Mouse (Mus musculus) heart, embryonic 10.5 days (tissue): ENCODE measurements around the gene Olfr56. TPM values are rescaled to one million over a fixed set of nuclear protein-coding genes. Genes with fewer than 3 reads are reported as not detected.
A peak's percentile ranks its signal among the peaks of the same experiment; 100 is the strongest.

ENCODE experiments used
- DNase-seq: peaks from one replicate; pipeline ENCODE4 v3.0.0-alpha.2; 2017; ENCODE audit warnings: low spot score
- H3K27ac ChIP-seq: fragments of 300-500 bp; sonication (generic); 2 replicates; pipeline ENCODE4 v1.5.1; 2016; ENCODE audit warnings: mild to moderate bottlenecking
- H3K27me3 ChIP-seq: fragments of 300-500 bp; sonication (generic); 2 replicates; pipeline ENCODE4 v1.6.1; 2016; ENCODE audit warnings: mild to moderate bottlenecking; ENCODE audit not compliant: poor library complexity, insufficient read depth, severe bottlenecking
- H3K36me3 ChIP-seq: fragments of 300-500 bp; sonication (generic); 2 replicates; pipeline ENCODE4 v1.6.1; 2016; ENCODE audit warnings: mild to moderate bottlenecking, moderate library complexity
- H3K4me1 ChIP-seq: fragments of 300-500 bp; sonication (generic); 2 replicates; pipeline ENCODE4 v1.6.1; 2016; ENCODE audit warnings: mild to moderate bottlenecking
- H3K4me3 ChIP-seq: fragments of 300-500 bp; sonication (generic); 2 replicates; pipeline ENCODE4 v1.5.1; 2016; ENCODE audit warnings: mild to moderate bottlenecking, moderate library complexity
- H3K9me3 ChIP-seq: fragments of 300-500 bp; sonication (generic); 2 replicates; pipeline ENCODE4 v1.6.1; 2016; ENCODE audit warnings: mild to moderate bottlenecking, moderate library complexity
- WGBS: fragments of 180-500 bp; shearing (Covaris S2); methylation state at CpG from one replicate; pipeline ENCODE4 v1.1.7; 2016; 5-methylcytosine and 5-hydroxymethylcytosine counted together
- polyA plus RNA-seq: library from polyadenylated mRNA; unstranded; fragments of >200 nt; fragmentation: Nextera tagmentation; extraction: Ambion mirVana; gene quantifications from 2 replicates; pipeline ENCODE4 v1.2.1, GENCODE M21; 2016

Gene Olfr56
- polyA plus RNA-seq, 1 experiment from 2014 or later: not detected

DNA sequence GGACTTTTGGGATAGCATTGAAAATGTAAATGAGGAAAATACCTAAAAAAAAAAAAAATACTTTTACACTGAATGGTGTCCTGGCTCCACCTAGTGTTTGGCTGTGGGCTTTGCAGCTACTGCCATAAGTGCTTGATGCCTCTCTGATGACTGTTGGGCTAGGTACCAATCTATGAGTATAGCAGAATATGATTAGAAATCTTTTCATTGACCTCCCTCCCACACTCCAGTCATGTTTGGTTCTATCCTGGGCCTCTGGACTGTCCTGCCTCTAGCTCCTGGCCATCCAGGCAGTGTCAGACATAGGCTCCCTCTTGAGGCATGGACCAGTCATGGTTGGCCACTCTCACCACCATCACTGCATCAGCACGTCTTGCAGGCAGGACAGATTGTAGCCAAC lies 130.1 kb downstream of the Olfr56 start:
- WGBS: 30% methylated on average over 1 of the region's 1 CpGs
- Histone ChIP-seq H3K9me3 (no peaks in the 10 kb centered on the region), H3K27ac (no peak overlapping the region), H3K4me3 (no peak overlapping the region), H3K36me3 (no peaks in the 10 kb centered on the region), H3K27me3 (no peaks in the 10 kb centered on the region), H3K4me1 (no peaks in the 10 kb centered on the region)
- DNase-seq: peak; percentile 71

DNA sequence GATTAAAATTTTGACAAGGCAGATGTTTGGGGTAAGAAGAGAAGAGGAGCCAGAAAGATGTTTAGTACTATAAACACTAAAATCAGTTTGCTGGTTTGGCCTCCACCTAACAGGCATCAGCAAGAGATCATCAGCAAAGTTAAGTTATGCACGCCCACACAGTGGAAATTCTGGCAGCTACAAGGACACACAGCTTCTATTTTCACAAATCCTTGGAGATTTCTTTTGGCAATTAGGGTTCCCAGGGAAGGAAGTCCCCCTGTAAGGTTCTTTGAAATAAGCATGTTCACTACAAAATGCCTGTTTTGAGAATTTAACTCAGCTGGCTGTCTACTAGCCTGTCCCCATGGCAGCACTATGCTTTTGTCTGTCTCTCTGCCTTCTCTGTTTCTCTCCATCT lies 132.3 kb downstream of the Olfr56 start:
- Histone ChIP-seq H3K9me3 (no peaks in the 10 kb centered on the region), H3K36me3 (no peaks in the 10 kb centered on the region), H3K27ac (no peak overlapping the region), H3K4me3 (no peak overlapping the region), H3K27me3 (no peaks in the 10 kb centered on the region), H3K4me1 (no peaks in the 10 kb centered on the region)
- 55% methylated on average over 1 of the region's 1 CpGs for WGBS
- peak; percentile 39 for DNase-seq

DNA sequence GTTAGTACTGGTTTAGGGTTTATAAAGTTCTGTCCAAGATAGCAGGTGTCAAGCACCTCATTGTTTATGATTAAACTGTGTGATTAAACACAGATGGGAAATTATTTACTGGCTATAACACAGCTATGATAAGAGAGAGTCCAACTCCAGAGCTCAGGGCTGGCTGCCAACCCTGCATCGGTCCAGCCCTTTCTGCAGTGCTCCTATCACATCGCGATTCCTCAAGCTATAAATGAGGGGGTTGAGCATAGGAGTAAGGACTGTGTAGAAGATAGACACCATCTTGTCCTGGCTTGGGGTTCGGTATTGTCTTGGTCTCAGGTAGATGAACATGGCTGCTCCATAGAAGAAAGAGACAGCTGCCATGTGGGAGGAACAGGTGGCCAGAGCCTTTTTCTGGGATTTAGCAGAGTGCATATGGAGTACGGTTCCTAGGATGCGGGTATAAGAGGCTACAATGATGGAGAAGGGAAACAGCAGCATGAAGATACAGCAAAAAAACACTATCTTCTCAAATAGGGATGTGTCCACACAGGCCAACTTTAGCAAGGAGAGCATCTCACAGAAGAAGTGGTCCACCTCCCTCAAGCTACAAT lies 134.0 kb downstream of the Olfr56 start:
- H3K36me3 ChIP-seq: no peaks in the 10 kb centered on the region
- H3K27me3 ChIP-seq: no peaks in the 10 kb centered on the region
- no peaks in the 10 kb centered on the region for H3K4me1 ChIP-seq
- DNase-seq: peak; percentile 51
- no peak overlapping the region for H3K4me3 ChIP-seq
- WGBS: 80% methylated on average over 6 of the region's 6 CpGs
- no peak overlapping the region for H3K27ac ChIP-seq
- no peaks in the 10 kb centered on the region for H3K9me3 ChIP-seq

DNA sequence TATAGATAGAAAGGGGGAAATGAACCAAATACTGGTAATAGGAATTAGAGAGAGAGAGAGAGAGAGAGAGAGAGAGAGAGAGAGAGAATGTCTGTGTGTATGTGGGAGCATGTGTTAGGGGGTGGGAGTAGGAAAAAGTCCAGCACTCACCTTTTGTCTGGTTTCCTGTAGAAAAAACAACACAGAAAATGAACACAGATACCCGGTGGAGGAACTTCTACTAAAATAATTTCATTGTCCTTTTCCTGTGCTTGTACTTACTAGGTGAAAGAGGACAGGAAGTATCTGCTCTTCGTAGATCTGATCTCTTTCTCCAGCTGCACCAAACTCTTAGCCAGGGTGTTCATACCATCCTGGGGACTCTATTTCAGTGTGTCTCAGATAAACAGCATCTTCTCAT lies 135.5 kb downstream of the Olfr56 start:
- no peaks in the 10 kb centered on the region for H3K9me3 ChIP-seq
- H3K4me3 ChIP-seq: no peak overlapping the region
- no peaks in the 10 kb centered on the region for H3K4me1 ChIP-seq
- H3K27me3 ChIP-seq: no peaks in the 10 kb centered on the region
- 60% methylated on average over 2 of the region's 2 CpGs for WGBS
- H3K27ac ChIP-seq: no peak overlapping the region
- peak; percentile 24 for DNase-seq
- H3K36me3 ChIP-seq: no peaks in the 10 kb centered on the region

GRCm38 (mm10) chr11:49114774-49115173 lies 136.1 kb downstream of the Olfr56 start, which contains the start of gene Olfr1396:
Gene Olfr1396, minus strand, starts transcription at chr11:49114874.
- H3K27me3 ChIP-seq: no peaks in the 10 kb centered on the region
- peak; percentile 19 for DNase-seq
- no peaks in the 10 kb centered on the region for H3K36me3 ChIP-seq
- H3K4me1 ChIP-seq: no peaks in the 10 kb centered on the region
- no peaks in the 10 kb centered on the region for H3K9me3 ChIP-seq
- no peak within 1 kb of the TSS for H3K4me3 ChIP-seq
- H3K27ac ChIP-seq: no peak within 1 kb of the TSS

DNA sequence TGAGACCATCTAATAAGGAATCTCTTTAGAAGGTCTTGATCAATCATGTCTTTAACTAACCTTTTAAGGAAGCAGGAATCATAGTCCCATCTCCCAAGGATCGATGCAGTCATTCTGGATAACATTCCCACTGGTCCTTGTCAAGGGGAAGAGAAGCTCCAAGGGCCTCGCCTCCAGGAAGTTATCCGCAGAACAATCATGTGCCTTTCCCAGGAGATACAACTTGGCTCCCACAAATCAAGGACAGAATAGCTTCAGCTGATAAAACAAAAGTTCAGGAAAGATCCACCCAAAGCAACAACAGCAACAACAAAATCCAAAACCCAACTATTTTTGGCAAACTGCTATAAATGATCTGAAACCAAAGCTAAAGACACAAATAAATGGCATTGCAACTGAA lies 140.9 kb downstream of the Olfr56 start:
- DNase-seq: no peak
- no peaks in the 10 kb centered on the region for H3K4me1 ChIP-seq
- no peaks in the 10 kb centered on the region for H3K9me3 ChIP-seq
- H3K27ac ChIP-seq: no peak overlapping the region
- no peaks in the 10 kb centered on the region for H3K36me3 ChIP-seq
- WGBS: 78% methylated on average over 3 of the region's 3 CpGs
- H3K4me3 ChIP-seq: no peak overlapping the region
- no peaks in the 10 kb centered on the region for H3K27me3 ChIP-seq

DNA sequence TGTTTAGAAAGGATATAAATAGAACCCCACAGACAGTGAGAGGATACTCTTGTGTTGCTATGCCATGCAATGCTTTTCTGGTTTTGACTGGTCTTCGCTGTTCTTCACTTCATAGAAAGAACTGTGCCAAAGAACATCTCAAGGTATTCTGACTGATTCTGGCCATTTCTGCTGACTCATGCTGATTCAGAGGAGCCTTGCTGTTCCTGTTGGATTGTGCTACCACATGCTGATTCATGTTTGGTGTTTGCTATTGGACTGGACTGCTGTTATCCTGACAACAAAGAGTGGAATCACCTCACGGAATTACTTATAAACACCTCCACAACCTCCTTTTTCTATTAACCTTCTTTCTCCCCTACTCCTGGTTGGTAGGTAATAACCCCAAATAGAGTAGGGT lies 145.5 kb downstream of the Olfr56 start:
- WGBS: 84% methylated on average over 2 of the region's 2 CpGs
- Histone ChIP-seq H3K27ac (no peak overlapping the region), H3K9me3 (no peaks in the 10 kb centered on the region), H3K4me1 (no peaks in the 10 kb centered on the region), H3K27me3 (no peaks in the 10 kb centered on the region), H3K4me3 (no peak overlapping the region), H3K36me3 (no peaks in the 10 kb centered on the region)
- DNase-seq: no peak

GRCm38 (mm10) chr11:49141974-49142373 lies 163.3 kb downstream of the Olfr56 start, which contains the start of gene Olfr1395:
Gene Olfr1395, plus strand, starts transcription at chr11:49142274.
- Histone ChIP-seq H3K36me3 (no peaks in the 10 kb centered on the region), H3K27ac (no peak within 1 kb of the TSS), H3K9me3 (no peaks in the 10 kb centered on the region), H3K4me3 (no peak within 1 kb of the TSS), H3K27me3 (no peaks in the 10 kb centered on the region), H3K4me1 (no peaks in the 10 kb centered on the region)
- no peak for DNase-seq
- WGBS: 88% methylated on average over 6 of the region's 6 CpGs

DNA sequence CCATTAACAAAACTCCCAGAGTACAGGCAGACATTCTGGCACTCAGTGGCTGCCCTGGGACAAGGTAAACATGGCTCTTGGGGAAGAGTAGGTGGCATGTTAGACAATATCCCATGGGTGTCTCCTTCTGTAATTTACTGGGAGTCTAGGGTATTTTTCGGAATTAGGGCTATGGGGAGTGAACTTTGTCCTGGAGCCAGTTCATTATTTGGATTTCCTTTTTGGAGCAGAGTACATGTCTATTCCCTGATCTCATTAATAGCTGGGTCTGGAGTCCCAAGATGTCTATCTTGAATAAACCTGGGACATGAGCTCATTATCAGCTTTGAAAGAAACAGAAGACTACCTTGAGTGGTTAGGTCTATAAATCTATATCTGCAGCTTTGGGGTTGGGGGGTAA lies 175.4 kb downstream of the Olfr56 start, which contains the start of gene Olfr1394:
Olfr1394 (plus strand) TSS at position 301 of the 400 bp plus-strand sequence.
- H3K36me3 ChIP-seq: no peaks in the 10 kb centered on the region
- no peak for DNase-seq
- no peaks in the 10 kb centered on the region for H3K4me1 ChIP-seq
- no peak within 1 kb of the TSS for H3K27ac ChIP-seq
- H3K4me3 ChIP-seq: no peak within 1 kb of the TSS
- no peaks in the 10 kb centered on the region for H3K9me3 ChIP-seq
- WGBS: 76% methylated on average over 1 of the region's 1 CpGs
- H3K27me3 ChIP-seq: no peaks in the 10 kb centered on the region

DNA sequence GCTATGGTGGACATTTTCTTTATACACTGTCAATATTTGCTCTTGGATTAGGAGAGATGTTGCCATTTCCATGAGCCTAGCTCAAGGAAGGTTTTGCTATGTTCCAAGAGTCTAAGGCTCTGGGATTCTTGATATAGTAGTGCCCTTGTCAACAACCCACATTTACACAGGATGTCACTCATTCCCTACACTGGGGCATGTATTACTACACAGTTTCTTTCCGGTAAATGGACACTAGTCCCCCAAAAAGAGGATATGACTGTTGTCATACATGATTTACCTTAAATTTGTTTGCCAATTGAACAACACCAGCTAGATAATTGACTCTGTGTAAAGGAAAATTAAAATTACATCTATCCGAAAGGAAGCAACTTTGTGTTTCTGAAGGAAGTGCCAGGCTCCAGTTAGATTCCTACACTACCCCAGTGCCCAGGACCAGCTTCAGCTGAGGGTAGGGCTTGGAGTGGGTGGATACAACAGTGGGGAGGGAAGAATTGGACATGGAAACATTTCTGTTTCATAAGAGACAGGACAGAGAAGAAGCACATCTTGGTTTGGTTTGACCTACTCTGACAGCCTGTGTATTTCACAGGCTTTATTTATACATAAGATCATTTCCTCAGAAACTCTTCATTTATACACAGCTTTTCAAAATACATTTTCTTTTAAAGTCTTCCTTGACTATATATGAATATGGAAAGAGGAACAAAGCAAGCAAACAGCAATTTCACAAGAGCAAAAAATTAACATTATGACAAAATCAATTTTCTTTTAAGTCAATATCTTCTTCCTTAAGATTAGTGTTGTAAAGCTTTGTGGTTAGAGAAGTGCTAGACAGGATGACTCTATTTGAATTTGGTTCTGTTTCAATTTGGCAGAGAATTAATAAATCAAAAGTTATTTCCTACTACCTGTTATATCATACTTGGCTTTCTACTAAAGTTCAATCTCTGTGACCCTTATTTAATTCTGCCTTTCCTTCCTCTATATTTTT lies 178.4 kb downstream of the Olfr56 start:
- Histone ChIP-seq H3K9me3 (no peaks in the 10 kb centered on the region), H3K4me1 (no peaks in the 10 kb centered on the region), H3K36me3 (no peaks in the 10 kb centered on the region), H3K27me3 (no peaks in the 10 kb centered on the region), H3K27ac (no peak overlapping the region), H3K4me3 (no peak overlapping the region)
- DNase-seq: no peak
- 84% methylated on average over 2 of the region's 2 CpGs for WGBS

GRCm38 (mm10) chr11:49168839-49169611 lies 190.3 kb downstream of the Olfr56 start:
- 4% methylated on average over 48 of the region's 50 CpGs for WGBS
- no peak for DNase-seq
- H3K27ac ChIP-seq: no peak overlapping the region
- peak overlapping the region; percentile 58 for H3K4me3 ChIP-seq
- H3K4me1 ChIP-seq: peaks cover 8% of the 10 kb centered on the region
- no peaks in the 10 kb centered on the region for H3K36me3 ChIP-seq
- H3K9me3 ChIP-seq: no peaks in the 10 kb centered on the region; the same call in 1 of the 2 replicates
- peaks cover 32% of the 10 kb centered on the region for H3K27me3 ChIP-seq

- H3K4me1 ChIP-seq: peaks cover 12% of the 10 kb centered on the region
- H3K9me3 ChIP-seq: no peaks in the 10 kb centered on the region; the same call in 1 of the 2 replicates
- no peaks in the 10 kb centered on the region for H3K36me3 ChIP-seq
- 85% methylated on average over 4 of the region's 4 CpGs for WGBS
- no peak overlapping the region for H3K27ac ChIP-seq
- no peak for DNase-seq
- H3K4me3 ChIP-seq: no peak overlapping the region
- peaks cover 32% of the 10 kb centered on the region for H3K27me3 ChIP-seq
Observed at GRCm38 (mm10) chr11:49170576-49170975, 191.9 kb downstream of the Olfr56 start.
